Mouse (Mus musculus): ENCODE data around the gene Syap1.

Gene Syap1

GRCm38 (mm10) chrX:162887931-162888511 lies at the start of gene Syap1:
Gene Syap1 (minus strand): TSS chrX:162888447.
- in situ Hi-C loops (cut with MboI; ENCODE audit: unreplicated experiment in 2 of 2): loop anchor here in 1 of 2 experiments (5.0 kb wide), 1 partner anchor 1189 kb away; the partner anchor contains the start of gene Siah1b

GRCm38 (mm10) chrX:162931467-162931866 lies 43.2 kb upstream of the Syap1 start:
- in situ Hi-C loops (cut with MboI; ENCODE audit: unreplicated experiment in 2 of 2): loop anchor here in 1 of 2 experiments (25.0 kb wide), 2 partner anchors 731 to 1131 kb away; no protein-coding TSS in a partner anchor

GRCm38 (mm10) chrX:162921487-162922125 lies 33.4 kb upstream of the Syap1 start:
- in situ Hi-C loops (cut with MboI; ENCODE audit: unreplicated experiment in 2 of 2): loop anchor here in 1 of 2 experiments (10.0 to 25.0 kb wide), 4 partner anchors 743 to 1516 kb away; partner anchors contain the start of gene Asb11

GRCm38 (mm10) chrX:162915697-162916096 lies 27.4 kb upstream of the Syap1 start:
- in situ Hi-C loops (cut with MboI; ENCODE audit: unreplicated experiment in 2 of 2): loop anchor here in 1 of 2 experiments (25.0 kb wide), 2 partner anchors 1272 to 1522 kb away; partner anchors contain the start of gene Asb11

DNA sequence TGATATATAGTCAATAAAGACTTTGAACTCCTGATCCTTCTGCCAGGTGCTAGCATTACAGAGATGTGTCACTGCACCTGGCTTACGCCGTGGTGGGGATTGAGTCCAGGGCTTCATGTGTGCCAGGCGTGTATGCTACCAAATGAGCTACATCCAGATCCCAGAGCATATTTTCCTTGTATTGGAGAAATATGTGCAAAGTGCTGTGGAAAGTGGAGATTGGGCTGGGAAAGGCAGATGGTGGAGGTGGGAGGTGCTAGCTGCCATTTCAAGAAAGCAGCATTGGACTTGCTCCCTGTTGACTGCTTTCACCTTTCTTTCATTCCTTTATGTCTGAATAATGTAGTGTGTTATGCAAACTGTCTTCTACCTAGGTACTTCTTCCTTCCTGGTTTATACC lies 25.4 kb upstream of the Syap1 start:
- in situ Hi-C loops (cut with MboI; ENCODE audit: unreplicated experiment in 2 of 2): loop anchor here in 1 of 2 experiments (25.0 kb wide), 2 partner anchors 1274 to 1524 kb away; partner anchors contain the start of gene Asb11

DNA sequence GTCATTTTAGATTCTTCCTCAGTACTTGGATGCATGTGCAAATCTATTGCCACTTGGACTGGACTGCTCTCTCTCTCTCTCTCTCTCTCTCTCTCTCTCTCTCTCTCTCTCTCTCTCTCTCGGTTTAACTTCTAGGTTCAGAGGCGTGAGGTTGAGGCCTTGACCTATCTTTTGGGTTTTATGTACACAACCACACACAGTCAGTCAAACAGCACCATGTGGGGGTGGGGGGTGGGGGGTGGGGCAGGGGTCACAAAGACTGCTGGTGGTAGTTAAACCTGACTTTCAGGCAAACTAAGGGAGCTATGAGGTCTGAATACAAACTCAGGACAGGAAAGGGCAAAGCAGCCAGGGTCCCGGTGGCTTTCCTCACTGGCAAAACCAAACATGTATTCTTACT lies 19.3 kb upstream of the Syap1 start:
- in situ Hi-C loops (cut with MboI; ENCODE audit: unreplicated experiment in 2 of 2): loop anchor here in 1 of 2 experiments (25.0 kb wide), 2 partner anchors 1280 to 1530 kb away; partner anchors contain the start of gene Asb11

DNA sequence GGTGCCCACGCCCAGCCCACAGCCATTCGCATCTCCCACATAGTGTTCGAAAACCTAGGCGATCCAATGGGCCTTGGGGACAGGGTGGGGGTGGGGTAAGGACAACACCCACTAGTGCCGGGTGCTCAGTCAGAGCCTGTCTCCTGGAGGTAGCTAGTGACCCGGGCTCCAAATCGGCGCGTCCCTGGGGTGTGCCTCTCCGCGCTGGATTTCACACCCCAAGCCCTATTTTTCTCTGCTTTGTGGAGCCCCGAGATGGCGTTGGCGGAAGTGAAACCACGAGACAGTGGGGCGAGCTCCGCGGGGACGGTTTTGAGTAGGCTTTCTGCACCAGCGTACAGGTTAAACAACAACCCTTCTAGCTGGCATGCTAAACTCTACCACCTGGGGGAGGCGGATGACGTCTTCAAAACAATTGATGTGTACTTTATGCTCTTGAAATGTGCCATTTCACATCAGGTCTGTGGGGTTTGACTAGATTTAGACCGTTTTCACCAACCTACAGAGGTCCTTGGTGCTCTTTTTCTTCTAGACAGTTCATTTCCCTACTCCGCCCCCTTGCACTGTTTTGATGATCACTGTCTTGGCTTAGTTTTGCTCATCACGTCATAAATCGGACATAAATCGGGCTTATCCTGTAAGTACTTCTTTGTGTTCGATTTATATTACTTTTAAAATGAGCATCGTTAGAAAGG lies 13.9 kb upstream of the Syap1 start:
- in situ Hi-C loops (cut with MboI; ENCODE audit: unreplicated experiment in 2 of 2): loop anchor here in 1 of 2 experiments (25.0 kb wide), 2 partner anchors 1285 to 1535 kb away; partner anchors contain the start of gene Asb11

- in situ Hi-C loops (cut with MboI; ENCODE audit: unreplicated experiment in 2 of 2): loop anchor here in 1 of 2 experiments (25.0 kb wide), 2 partner anchors 1286 to 1536 kb away; partner anchors contain the start of gene Asb11
Measured at GRCm38 (mm10) chrX:162901371-162902039, 13.3 kb upstream of the Syap1 start.

GRCm38 (mm10) chrX:162900938-162901337 lies 12.7 kb upstream of the Syap1 start, which contains the start of gene Ctps2:
Gene Ctps2 (plus strand): TSS chrX:162901238.
- in situ Hi-C loops (cut with MboI; ENCODE audit: unreplicated experiment in 2 of 2): loop anchor here in 1 of 2 experiments (25.0 kb wide), 2 partner anchors 1286 to 1536 kb away; partner anchors contain the start of gene Asb11

DNA sequence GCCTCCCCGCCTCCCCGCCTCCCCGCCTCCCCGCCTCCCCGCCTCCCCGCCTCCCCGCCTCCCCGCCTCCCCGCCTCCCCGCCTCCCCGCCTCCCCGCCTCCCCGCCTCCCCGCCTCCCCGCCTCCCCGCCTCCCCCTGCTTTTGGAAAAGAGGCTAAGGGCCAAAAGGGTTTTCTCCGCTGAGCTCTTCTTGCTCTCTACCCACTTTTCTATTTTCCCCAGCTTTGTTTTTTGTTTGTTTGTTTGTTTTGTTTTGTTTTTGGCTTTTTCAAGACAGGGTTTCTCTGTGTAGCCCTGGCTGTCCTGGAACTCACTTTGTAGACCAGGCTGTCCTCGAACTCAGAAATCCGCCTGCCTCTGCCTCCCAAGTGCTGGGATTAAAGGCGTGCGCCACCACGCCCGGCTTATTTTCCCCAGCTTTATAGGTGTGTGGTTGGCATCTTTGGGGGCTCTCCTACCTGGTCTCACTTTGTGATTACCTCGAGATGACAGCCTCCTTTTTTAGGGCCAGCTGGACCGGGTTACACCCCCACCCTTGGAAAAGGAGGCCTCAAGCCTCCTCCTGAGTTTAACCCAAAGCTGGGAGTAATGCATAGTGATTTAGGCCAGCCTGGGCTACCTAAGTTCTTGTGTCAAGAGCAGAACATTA lies 452 bp upstream of the Syap1 start:
- in situ Hi-C loops (cut with MboI; ENCODE audit: unreplicated experiment in 2 of 2): loop anchor here in 1 of 2 experiments (5.0 kb wide), 1 partner anchor 1189 kb away; the partner anchor contains the start of gene Siah1b

- in situ Hi-C loops (cut with MboI; ENCODE audit: unreplicated experiment in 2 of 2): loop anchor here (10.0 kb wide), 1 partner anchor 163 kb away; no protein-coding TSS in a partner anchor
Measured at GRCm38 (mm10) chrX:162878236-162878635, 10.0 kb downstream of the Syap1 start.

GRCm38 (mm10) chrX:162873761-162874160 lies 14.5 kb downstream of the Syap1 start:
- in situ Hi-C loops (cut with MboI; ENCODE audit: unreplicated experiment in 2 of 2): loop anchor here (10.0 kb wide), 1 partner anchor 159 kb away; no protein-coding TSS in a partner anchor

DNA sequence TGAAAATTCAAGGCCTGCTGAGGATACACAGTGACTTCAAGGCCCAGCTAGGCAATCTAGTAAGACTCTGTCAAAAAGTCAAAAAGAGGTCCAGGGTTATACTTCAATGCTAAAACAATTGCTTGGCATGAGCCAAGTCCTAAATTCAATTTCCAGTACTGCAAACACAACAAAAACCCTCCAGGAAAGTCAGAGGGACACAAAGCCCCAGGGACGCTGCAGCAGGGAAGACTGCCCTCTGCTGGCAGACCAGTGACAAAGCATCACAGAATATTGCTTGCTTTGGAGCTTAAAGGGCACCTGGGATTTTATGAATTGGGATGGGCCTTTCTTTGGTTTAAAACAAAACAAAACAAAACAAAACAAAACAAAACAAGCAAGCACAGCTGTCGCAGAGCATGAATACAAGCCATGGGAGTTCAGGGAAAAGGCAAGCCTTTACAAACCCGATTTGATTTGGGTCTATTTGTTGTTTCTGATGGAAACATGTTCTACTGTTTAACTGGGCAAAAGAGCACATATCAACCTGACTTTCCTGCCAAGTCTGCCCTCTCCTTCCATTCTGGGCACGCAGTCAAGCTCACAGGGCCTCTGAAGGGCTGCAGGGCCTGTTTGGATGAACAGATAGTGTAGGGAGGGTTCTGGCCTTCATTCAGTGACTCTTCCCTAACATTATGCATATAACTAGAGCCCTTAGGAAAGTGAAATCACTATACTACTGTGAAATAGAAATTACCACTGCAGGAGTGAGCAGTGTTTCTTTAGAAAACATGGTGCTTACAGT lies 16.3 kb downstream of the Syap1 start:
- in situ Hi-C loops (cut with MboI; ENCODE audit: unreplicated experiment in 2 of 2): loop anchor here (10.0 kb wide), 1 partner anchor 157 kb away; no protein-coding TSS in a partner anchor

GRCm38 (mm10) chrX:162868294-162868965 lies 19.8 kb downstream of the Syap1 start:
- in situ Hi-C loops (cut with MboI; ENCODE audit: unreplicated experiment in 2 of 2): no loop called here

DNA sequence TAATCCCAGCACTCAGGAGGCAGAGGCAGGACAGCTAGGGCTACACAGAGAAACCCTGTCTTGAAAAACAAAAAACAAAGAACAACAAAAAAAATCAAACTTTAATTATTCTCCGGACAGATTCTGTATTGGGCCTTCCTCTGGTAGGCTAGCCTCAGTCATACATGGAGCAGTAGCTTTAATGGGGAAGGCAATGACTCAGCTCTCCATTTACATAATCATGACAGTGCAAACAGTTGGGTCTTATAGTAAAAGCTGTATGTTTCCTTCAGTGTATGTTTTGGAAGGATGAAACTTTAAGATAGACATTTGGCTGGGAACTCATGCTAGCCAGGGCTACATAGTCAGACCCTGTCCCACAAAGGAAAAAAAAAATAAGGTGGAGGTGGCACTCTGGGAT lies 39.6 kb downstream of the Syap1 start:
- in situ Hi-C loops (cut with MboI; ENCODE audit: unreplicated experiment in 2 of 2): no loop called here

- in situ Hi-C loops (cut with MboI; ENCODE audit: unreplicated experiment in 2 of 2): no loop called here
Measured at GRCm38 (mm10) chrX:162845531-162845930, 42.7 kb downstream of the Syap1 start.

GRCm38 (mm10) chrX:162844447-162845100 lies 43.7 kb downstream of the Syap1 start:
- in situ Hi-C loops (cut with MboI; ENCODE audit: unreplicated experiment in 2 of 2): no loop called here

DNA sequence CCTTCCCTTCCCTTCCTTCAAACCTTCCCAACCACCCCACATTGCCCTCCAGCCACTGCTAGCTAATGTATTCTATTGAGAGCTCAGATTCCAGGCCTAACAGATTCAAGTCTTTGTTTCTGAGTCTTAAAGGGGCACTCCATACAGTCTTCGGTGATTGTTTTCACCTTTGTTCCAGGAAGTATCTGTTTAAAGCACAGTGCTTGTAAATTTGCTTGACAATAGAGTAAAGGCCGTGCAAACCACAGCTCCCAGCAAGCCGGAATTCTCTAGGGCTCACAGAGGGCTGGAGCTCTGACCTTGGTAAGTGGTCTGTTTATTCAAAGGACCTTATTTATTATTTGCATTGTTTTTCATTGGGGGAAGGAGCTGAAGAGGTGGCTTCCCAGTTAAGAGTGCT lies 56.1 kb downstream of the Syap1 start:
- in situ Hi-C loops (cut with MboI; ENCODE audit: unreplicated experiment in 2 of 2): no loop called here

Measured in v-Abl transformed pro-B cells (cell line).